Mouse (Mus musculus) MEL (cell line): ENCODE measurements around the gene Ranbp17. TPM values are rescaled to one million over a fixed set of nuclear protein-coding genes. Genes with fewer than 3 reads are reported as not detected.

Experiments used
- DNase-seq: peaks from one replicate; pipeline ENCODE4 v3.0.0; 2011; ENCODE audit warnings: low read depth, low spot score
- H3K27ac ChIP-seq: 2 replicates; pipeline ENCODE4 v1.5.1; 2012; ENCODE audit warnings: low read depth, mild to moderate bottlenecking, control low read depth, low read length, moderate library complexity; ENCODE audit not compliant: control insufficient read depth
- H3K27me3 ChIP-seq, 2 experiments: fragments of 150-350 bp in 1 of 2; sonication (generic) in 1 of 2; 2 replicates each; pipeline ENCODE4 v1.6.1; 2012; ENCODE audit warnings: low read length in 2 of 2, mild to moderate bottlenecking in 2 of 2, improper control_type of control experiment in 1 of 2, moderate library complexity in 1 of 2; ENCODE audit not compliant: insufficient read depth in 2 of 2, control insufficient read depth in 1 of 2
- H3K36me3 ChIP-seq, 2 experiments: 2 replicates each; pipeline ENCODE4 v1.6.1; 2012 to 2014; ENCODE audit warnings: low read length in 2 of 2, improper control_type of control experiment in 1 of 2, inconsistent platforms in 1 of 2, mild to moderate bottlenecking in 1 of 2; ENCODE audit not compliant: insufficient read depth in 2 of 2, control insufficient read depth in 1 of 2
- H3K4me1 ChIP-seq, 2 experiments: fragments of 150-350 bp in 1 of 2; sonication (generic) in 1 of 2; 2 replicates each; pipeline ENCODE4 v1.6.1; 2012; ENCODE audit warnings: low read length in 2 of 2, improper control_type of control experiment in 1 of 2, mild to moderate bottlenecking in 1 of 2; ENCODE audit not compliant: insufficient read depth in 2 of 2, control insufficient read depth in 1 of 2
- H3K4me3 ChIP-seq, 2 experiments: fragments of 150-350 bp in 1 of 2; sonication (generic) in 1 of 2; 2 replicates each; pipeline ENCODE4 v1.5.1; 2012; ENCODE audit warnings: low read depth in 2 of 2, low read length in 2 of 2, mild to moderate bottlenecking in 2 of 2, moderate library complexity in 2 of 2, control low read depth in 1 of 2, improper control_type of control experiment in 1 of 2; ENCODE audit not compliant: control insufficient read depth in 1 of 2, insufficient read depth in 1 of 2
- H3K79me2 ChIP-seq: 2 replicates; pipeline ENCODE4 v1.6.1; 2012; ENCODE audit warnings: mild to moderate bottlenecking, low read length, moderate library complexity; ENCODE audit not compliant: control insufficient read depth, poor library complexity, insufficient read depth
- H3K9ac ChIP-seq: 2 replicates; pipeline ENCODE4 v1.6.1; 2012; ENCODE audit warnings: low read depth, mild to moderate bottlenecking, control low read depth, low read length, moderate library complexity; ENCODE audit not compliant: control insufficient read depth, poor library complexity, severe bottlenecking
- H3K9me3 ChIP-seq: fragments of 150-350 bp; sonication (generic); replicated peaks from 2 replicates; pipeline ENCODE4 v1.6.1; 2012; ENCODE audit warnings: mild to moderate bottlenecking, low read length, improper control_type of control experiment, moderate library complexity; ENCODE audit not compliant: insufficient read depth
- BHLHE40 ChIP-seq: IDR thresholded peaks from 2 replicates; pipeline ENCODE4 v1.6.1; 2012; ENCODE audit warnings: low read depth, mild to moderate bottlenecking, inconsistent platforms, low read length, improper control_type of control experiment, borderline replicate concordance
- CHD2 ChIP-seq: IDR thresholded peaks from 2 replicates; pipeline ENCODE4 v1.6.1; 2011; ENCODE audit warnings: low read length, improper control_type of control experiment
- CTCF ChIP-seq, 3 experiments: IDR thresholded peaks in 2 of 3; conservative IDR thresholded peaks in 1 of 3; 2 replicates each; pipeline ENCODE4 v1.5.1; 2011 to 2012; ENCODE audit warnings: low read length in 3 of 3, low read depth in 2 of 3, mild to moderate bottlenecking in 2 of 3, improper control_type of control experiment in 1 of 3, inconsistent platforms in 1 of 3, mixed read lengths in 1 of 3, moderate library complexity in 1 of 3; ENCODE audit not compliant: control insufficient read depth in 1 of 3, insufficient read depth in 1 of 3, poor library complexity in 1 of 3, severe bottlenecking in 1 of 3
- E2F4 ChIP-seq: IDR thresholded peaks from 2 replicates; pipeline ENCODE4 v1.6.1; 2011; ENCODE audit warnings: low read depth, low read length, improper control_type of control experiment, borderline replicate concordance
- EP300 ChIP-seq, 2 experiments: IDR thresholded peaks; 2 replicates each; pipeline ENCODE4 v1.6.1; 2011; ENCODE audit warnings: improper control_type of control experiment in 2 of 2, low read length in 2 of 2, low read depth in 1 of 2, mild to moderate bottlenecking in 1 of 2
- ETS1 ChIP-seq: IDR thresholded peaks from 2 replicates; pipeline ENCODE4 v1.6.1; 2012; ENCODE audit warnings: low read depth, mild to moderate bottlenecking, inconsistent platforms, low read length, improper control_type of control experiment, moderate library complexity
- KAT2A ChIP-seq: conservative IDR thresholded peaks from 2 replicates; pipeline ENCODE4 v1.6.1; 2012; ENCODE audit warnings: low read depth, low read length, improper control_type of control experiment, inconsistent platforms
- MAFK ChIP-seq: IDR thresholded peaks from 2 replicates; pipeline ENCODE4 v1.6.1; 2011; ENCODE audit warnings: low read depth, mild to moderate bottlenecking, low read length, improper control_type of control experiment, borderline replicate concordance
- MAX ChIP-seq: IDR thresholded peaks from 2 replicates; pipeline ENCODE4 v1.6.1; 2011; ENCODE audit warnings: low read length, improper control_type of control experiment
- MXI1 ChIP-seq: IDR thresholded peaks from 2 replicates; pipeline ENCODE4 v1.6.1; 2011; ENCODE audit warnings: mild to moderate bottlenecking, low read depth, low read length, improper control_type of control experiment
- MYB ChIP-seq: IDR thresholded peaks from 2 replicates; pipeline ENCODE4 v1.6.1; 2011; ENCODE audit warnings: mild to moderate bottlenecking, low read depth, low read length, improper control_type of control experiment
- NELFE ChIP-seq: IDR thresholded peaks from 2 replicates; pipeline ENCODE4 v1.6.1; 2011; ENCODE audit warnings: low read depth, low read length, improper control_type of control experiment
- POLR2A ChIP-seq, 2 experiments: IDR thresholded peaks; 2 replicates each; pipeline ENCODE4 v1.6.1; 2011 to 2012; ENCODE audit warnings: low read length in 2 of 2, mild to moderate bottlenecking in 2 of 2, control low read depth in 1 of 2, improper control_type of control experiment in 1 of 2, low read depth in 1 of 2, moderate library complexity in 1 of 2; ENCODE audit not compliant: control insufficient read depth in 1 of 2, insufficient read depth in 1 of 2, poor library complexity in 1 of 2
- POLR2AphosphoS2 ChIP-seq: IDR thresholded peaks from 2 replicates; pipeline ENCODE4 v1.6.1; 2011; ENCODE audit warnings: low read length, improper control_type of control experiment
- POLR2AphosphoS5 ChIP-seq: IDR thresholded peaks from 2 replicates; pipeline ENCODE4 v1.6.1; 2012; ENCODE audit warnings: low read depth, borderline replicate concordance, mild to moderate bottlenecking, inconsistent platforms, low read length, moderate library complexity, mixed read lengths
- RCOR1 ChIP-seq: IDR thresholded peaks from 2 replicates; pipeline ENCODE4 v1.6.1; 2012; ENCODE audit warnings: low read depth, mild to moderate bottlenecking, inconsistent platforms, low read length, improper control_type of control experiment
- SMC3 ChIP-seq: IDR thresholded peaks from 2 replicates; pipeline ENCODE4 v1.6.1; 2011; ENCODE audit warnings: low read depth, low read length, improper control_type of control experiment
- TAL1 ChIP-seq: IDR thresholded peaks from 2 replicates; pipeline ENCODE4 v1.6.1; 2012; ENCODE audit warnings: mild to moderate bottlenecking, inconsistent platforms, low read length, moderate library complexity, mixed read lengths
- TBP ChIP-seq: IDR thresholded peaks from 2 replicates; pipeline ENCODE4 v1.8.0; 2011; ENCODE audit warnings: low read depth, low read length, improper control_type of control experiment
- TCF12 ChIP-seq: IDR thresholded peaks from 2 replicates; pipeline ENCODE4 v1.6.1; 2014; ENCODE audit warnings: low read depth, mild to moderate bottlenecking, inconsistent platforms, low read length, improper control_type of control experiment, moderate library complexity
- UBTF ChIP-seq: IDR thresholded peaks from 2 replicates; pipeline ENCODE4 v1.6.1; 2012; ENCODE audit warnings: low read depth, mild to moderate bottlenecking, inconsistent platforms, low read length, improper control_type of control experiment, moderate library complexity, borderline replicate concordance; ENCODE audit not compliant: insufficient read depth
- ZC3H11A ChIP-seq: IDR thresholded peaks from 2 replicates; pipeline ENCODE4 v1.6.1; 2012; ENCODE audit warnings: low read depth, mild to moderate bottlenecking, inconsistent platforms, low read length, improper control_type of control experiment
- ZKSCAN1 ChIP-seq: IDR thresholded peaks from 2 replicates; pipeline ENCODE4 v1.6.1; 2012; ENCODE audit warnings: low read depth, mild to moderate bottlenecking, inconsistent platforms, low read length, improper control_type of control experiment, moderate library complexity
- ZMIZ1 ChIP-seq: IDR thresholded peaks from 2 replicates; pipeline ENCODE4 v1.6.1; 2012; ENCODE audit warnings: low read depth, mild to moderate bottlenecking, inconsistent platforms, low read length, improper control_type of control experiment, moderate library complexity
- polyA plus RNA-seq, 2 experiments: library from polyadenylated mRNA; stranded (reverse) in 1 of 2; unstranded in 1 of 2; fragments of >175 nt in 1 of 2; fragments of >200 nt in 1 of 2; gene quantifications; 2 replicates each; pipeline versions ENCODE4 v1.2.1 to v1.2.4; 2012; ENCODE audit warnings: low replicate concordance in 2 of 2, low read depth in 1 of 2; ENCODE audit not compliant: insufficient read length in 2 of 2, insufficient read depth in 1 of 2, missing spikeins in 1 of 2
- total RNA-seq: library from RNA; depleted of rRNA; stranded (reverse); fragments of 300-350 nt; gene quantifications from 2 replicates; pipeline ENCODE4 v1.2.3, GENCODE M21; 2012

Gene Ranbp17
- total and polyA plus RNA-seq, 3 experiments = not detected

DNA sequence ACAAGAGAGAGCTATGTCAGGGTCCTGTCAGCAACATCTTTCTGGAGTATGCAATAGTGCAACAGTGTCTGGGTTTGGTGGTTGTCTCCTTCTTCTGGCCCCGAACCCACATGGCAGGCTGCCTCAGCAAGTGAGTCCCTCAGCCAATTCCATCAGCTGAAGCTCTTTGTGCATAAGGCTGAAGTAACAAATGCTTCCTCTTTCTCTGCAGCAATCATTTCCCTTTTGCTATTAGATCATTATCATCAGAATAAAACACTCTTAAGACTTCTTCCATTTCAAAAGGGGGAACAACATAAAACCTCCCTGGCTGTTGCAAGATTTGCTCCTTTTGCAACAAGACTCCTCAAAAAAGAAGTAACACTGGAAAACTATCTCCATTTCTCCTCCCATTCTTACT is 239.3 kb downstream of the Ranbp17 start:
- H3K9me3 ChIP-seq = no peaks in the 10 kb centered on the region
- no peak for TF ChIP-seq BHLHE40
- TF ChIP-seq ZC3H11A = no peak
- TF ChIP-seq MAFK = no peak
- no peak for TF ChIP-seq NELFE
- TF ChIP-seq POLR2AphosphoS2 = no peak
- TF ChIP-seq UBTF = no peak
- no peak for TF ChIP-seq TCF12
- no peak for TF ChIP-seq ZMIZ1
- no peak for TF ChIP-seq ZKSCAN1
- TF ChIP-seq MYB = no peak
- no peak for TF ChIP-seq CHD2
- TF ChIP-seq SMC3 = no peak
- no peak for TF ChIP-seq POLR2AphosphoS5
- no peak for TF ChIP-seq MXI1
- TF ChIP-seq POLR2A (IDR thresholded peaks at IDR 0.05; ENCODE audit: control insufficient read depth in 1 of 2, insufficient read depth in 1 of 2, low read depth in 1 of 2, low read length in 2 of 2, poor library complexity in 1 of 2) = no peak
- no peak for TF ChIP-seq ETS1
- no peak for TF ChIP-seq CTCF (IDR thresholded peaks at IDR 0.05 in 2 of 3, conservative IDR thresholded peaks at IDR 0.05 in 1 of 3; ENCODE audit: control insufficient read depth in 1 of 3, insufficient read depth in 1 of 3, low read depth in 2 of 3, low read length in 3 of 3, poor library complexity in 1 of 3, severe bottlenecking in 1 of 3)
- no peak for TF ChIP-seq RCOR1
- TF ChIP-seq TAL1 = no peak
- TF ChIP-seq MAX = no peak
- H3K4me1 ChIP-seq = no peaks in the 10 kb centered on the region
- no peak for DNase-seq
- H3K79me2 ChIP-seq = no peaks in the 10 kb centered on the region
- no peak overlapping the region for H3K4me3 ChIP-seq
- no peaks in the 10 kb centered on the region for H3K36me3 ChIP-seq
- H3K27me3 ChIP-seq = no peaks in the 10 kb centered on the region
- no peak overlapping the region for H3K27ac ChIP-seq
- H3K9ac ChIP-seq = no peak overlapping the region

GRCm38 (mm10) chr11:33240295-33240694 is 273.3 kb downstream of the Ranbp17 start:
- H3K79me2 ChIP-seq = no peaks in the 10 kb centered on the region
- H3K27ac ChIP-seq = no peak overlapping the region
- no peaks in the 10 kb centered on the region for H3K9me3 ChIP-seq
- H3K36me3 ChIP-seq = no peaks in the 10 kb centered on the region
- H3K9ac ChIP-seq = no peak overlapping the region
- H3K4me1 ChIP-seq = no peaks in the 10 kb centered on the region
- H3K27me3 ChIP-seq = peaks cover 3% of the 10 kb centered on the region in 2 experiments; a peak in 2 of 4 replicates
- no peak for TF ChIP-seq EP300 (IDR thresholded peaks at IDR 0.05; ENCODE audit: low read depth in 1 of 2, low read length in 2 of 2)
- TF ChIP-seq TBP = no peak
- no peak for TF ChIP-seq KAT2A
- no peak for TF ChIP-seq MYB
- no peak for TF ChIP-seq POLR2AphosphoS5
- no peak for TF ChIP-seq E2F4
- TF ChIP-seq MAFK = no peak
- no peak for DNase-seq
- no peak overlapping the region for H3K4me3 ChIP-seq
